Mouse (Mus musculus) kidney, postnatal 0 days (tissue): ENCODE data around the gene Mob3a. TPM values are rescaled to one million over a fixed set of nuclear protein-coding genes. Genes with fewer than 3 reads are reported as not detected.

Experiments used
- ATAC-seq: fragments of 200-750 bp; cut with Nextera tagmentation; replicated peaks from 2 replicates; pipeline ENCODE4 v1.8.0; 2017; ENCODE audit warnings: low read depth, moderate number of reproducible peaks, moderate TSS enrichment, moderate library complexity; ENCODE audit not compliant: low FRiP score
- DNase-seq: peaks from one replicate; pipeline ENCODE4 v3.0.0-alpha.2; 2016; ENCODE audit warnings: low spot score
- H3K27ac ChIP-seq: fragments of 300-500 bp; sonication (generic); 2 replicates; pipeline ENCODE4 v1.5.1; 2014; ENCODE audit warnings: mild to moderate bottlenecking
- H3K27me3 ChIP-seq: fragments of 300-500 bp; sonication (generic); 2 replicates; pipeline ENCODE4 v1.6.1; 2014; ENCODE audit warnings: low read length, mixed read lengths; ENCODE audit not compliant: insufficient read depth
- H3K36me3 ChIP-seq: fragments of 300-500 bp; sonication (generic); 2 replicates; pipeline ENCODE4 v1.6.1; 2014; ENCODE audit warnings: low read length, mixed read lengths; ENCODE audit not compliant: insufficient read depth
- H3K4me1 ChIP-seq: fragments of 300-500 bp; sonication (generic); replicated peaks from 2 replicates; pipeline ENCODE4 v1.6.1; 2014; ENCODE audit warnings: antibody characterized with exemption, low read length, mixed read lengths; ENCODE audit not compliant: insufficient read depth
- H3K4me2 ChIP-seq: fragments of 300-500 bp; sonication (generic); 2 replicates; pipeline ENCODE4 v1.6.1; 2014; ENCODE audit warnings: mild to moderate bottlenecking, low read length, moderate library complexity, mixed read lengths
- H3K4me3 ChIP-seq: fragments of 300-500 bp; sonication (generic); replicated peaks from 2 replicates; pipeline ENCODE4 v1.5.1; 2014; ENCODE audit warnings: low read depth, low read length
- H3K9ac ChIP-seq: fragments of 300-500 bp; sonication (generic); 2 replicates; pipeline ENCODE4 v1.6.1; 2014; ENCODE audit warnings: low read depth, low read length
- H3K9me3 ChIP-seq: fragments of 300-500 bp; sonication (generic); replicated peaks from 2 replicates; pipeline ENCODE4 v1.6.1; 2016; ENCODE audit warnings: low read length, inconsistent platforms, mixed read lengths
- CTCF ChIP-seq: IDR thresholded peaks from 2 replicates; pipeline ENCODE4 v1.5.1; 2016; ENCODE audit warnings: antibody characterized with exemption, low read depth, mild to moderate bottlenecking, moderate library complexity
- WGBS: fragments of 180-500 bp; shearing (Covaris S2); extraction: QIAGEN DNeasy Blood & Tissue Kit; methylation state at CpG from one replicate; pipeline ENCODE4 v1.1.7; 2014; 5-methylcytosine and 5-hydroxymethylcytosine counted together
- polyA plus RNA-seq: library from polyadenylated mRNA; unstranded; fragments of >200 nt; fragmentation: Nextera tagmentation; extraction: Ambion mirVana; gene quantifications from 2 replicates; pipeline ENCODE4 v1.2.1, GENCODE M21; 2015

Mob3a gene
- polyA plus RNA-seq, 1 experiment from 2014 or later = 22.3 TPM

- Histone ChIP-seq H3K9me3 (no peaks in the 10 kb centered on the region), H3K9ac (0 out of 2 replicates have a peak overlapping the region, but pooled peaks have one; percentile 27), H3K27ac (peak overlapping the region; percentile 75), H3K4me3 (no peak overlapping the region), H3K4me2 (no peak overlapping the region), H3K4me1 (peaks cover 36% of the 10 kb centered on the region), H3K27me3 (no peaks in the 10 kb centered on the region), H3K36me3 (0 out of 2 replicates have a peak, but pooled peaks cover 4% of the 10 kb centered on the region)
- DNase-seq (no peak), ATAC-seq (no peak)
- 38% methylated on average over 11 of the region's 12 CpGs for WGBS
- no peak for TF ChIP-seq CTCF
Measured at GRCm38 (mm10) chr10:80696502-80697392, 5.0 kb downstream of the Mob3a start.

- no peak overlapping the region for H3K4me3 ChIP-seq
- H3K36me3 ChIP-seq = 0 out of 2 replicates have a peak, but pooled peaks cover 9% of the 10 kb centered on the region
- H3K4me1 ChIP-seq = peaks cover 34% of the 10 kb centered on the region
- H3K4me2 ChIP-seq = no peak overlapping the region
- H3K27ac ChIP-seq = peak overlapping the region; percentile 75
- H3K27me3 ChIP-seq = no peaks in the 10 kb centered on the region
- H3K9me3 ChIP-seq = no peaks in the 10 kb centered on the region
- H3K9ac ChIP-seq = peak overlapping the region; percentile 27; the same call in 1 of the 2 replicates
- DNase-seq (no peak), ATAC-seq (no peak)
- 63% methylated on average over 10 of the region's 10 CpGs for WGBS
- no peak for TF ChIP-seq CTCF
Measured at GRCm38 (mm10) chr10:80695801-80696501, 5.8 kb downstream of the Mob3a start.

GRCm38 (mm10) chr10:80695186-80695585 lies 6.6 kb downstream of the Mob3a start:
- peak overlapping the region; percentile 75; the same call in 1 of the 2 replicates for H3K27ac ChIP-seq
- peaks cover 28% of the 10 kb centered on the region; the same call in 1 of the 2 replicates for H3K4me1 ChIP-seq
- TF ChIP-seq CTCF = no peak
- ATAC-seq (no peak), DNase-seq (peak; percentile 32)
- H3K9ac ChIP-seq = no peak overlapping the region
- H3K36me3 ChIP-seq = peaks cover 16% of the 10 kb centered on the region; the same call in 1 of the 2 replicates
- H3K4me3 ChIP-seq = no peak overlapping the region
- no peaks in the 10 kb centered on the region for H3K9me3 ChIP-seq
- no peaks in the 10 kb centered on the region for H3K27me3 ChIP-seq
- H3K4me2 ChIP-seq = no peak overlapping the region
- 47% methylated on average over 2 of the region's 2 CpGs for WGBS

- no peaks in the 10 kb centered on the region for H3K27me3 ChIP-seq
Measured at GRCm38 (mm10) chr10:80694159-80694938, 7.4 kb downstream of the Mob3a start.

GRCm38 (mm10) chr10:80693401-80694045 lies 8.3 kb downstream of the Mob3a start:
- ATAC-seq (no peak; the same call in 1 of the 2 replicates), DNase-seq (no peak)
- Histone ChIP-seq H3K27me3 (no peaks in the 10 kb centered on the region), H3K9me3 (no peaks in the 10 kb centered on the region), H3K4me3 (no peak overlapping the region), H3K4me1 (peaks cover 22% of the 10 kb centered on the region; the same call in 1 of the 2 replicates), H3K4me2 (no peak overlapping the region), H3K36me3 (peaks cover 23% of the 10 kb centered on the region), H3K9ac (peak overlapping the region; percentile 23; the same call in 1 of the 2 replicates), H3K27ac (0 out of 2 replicates have a peak overlapping the region, but pooled peaks have one; percentile 13)
- no peak for TF ChIP-seq CTCF
- WGBS = 69% methylated on average over 12 of the region's 12 CpGs

More at GRCm38 (mm10) chr10:80694159-80694938, 7.4 kb downstream of the Mob3a start:
- H3K4me2 ChIP-seq = no peak overlapping the region
- no peaks in the 10 kb centered on the region for H3K9me3 ChIP-seq
- H3K9ac ChIP-seq = 0 out of 2 replicates have a peak overlapping the region, but pooled peaks have one; percentile 1
- no peak for ATAC-seq
- peaks cover 22% of the 10 kb centered on the region; the same call in 1 of the 2 replicates for H3K4me1 ChIP-seq
- WGBS = 91% methylated on average over 13 of the region's 13 CpGs
- peaks cover 25% of the 10 kb centered on the region for H3K36me3 ChIP-seq
- no peak overlapping the region for H3K4me3 ChIP-seq
- H3K27ac ChIP-seq = no peak overlapping the region
- no peak for TF ChIP-seq CTCF
- no peak for DNase-seq
